Mouse (Mus musculus) kidney, postnatal 0 days (tissue): Measurements from ENCODE around the gene Sowaha. TPM values are rescaled to one million over a fixed set of nuclear protein-coding genes. Genes with fewer than 3 reads are reported as not detected.

Experiments
- ATAC-seq: fragments of 200-750 bp; cut with Nextera tagmentation; replicated peaks from 2 replicates; pipeline ENCODE4 v1.8.0; 2017; ENCODE audit warnings: low read depth, moderate number of reproducible peaks, moderate TSS enrichment, moderate library complexity; ENCODE audit not compliant: low FRiP score
- DNase-seq: peaks from one replicate; pipeline ENCODE4 v3.0.0-alpha.2; 2016; ENCODE audit warnings: low spot score
- H3K27ac ChIP-seq: fragments of 300-500 bp; sonication (generic); 2 replicates; pipeline ENCODE4 v1.5.1; 2014; ENCODE audit warnings: mild to moderate bottlenecking
- H3K27me3 ChIP-seq: fragments of 300-500 bp; sonication (generic); 2 replicates; pipeline ENCODE4 v1.6.1; 2014; ENCODE audit warnings: low read length, mixed read lengths; ENCODE audit not compliant: insufficient read depth
- H3K36me3 ChIP-seq: fragments of 300-500 bp; sonication (generic); 2 replicates; pipeline ENCODE4 v1.6.1; 2014; ENCODE audit warnings: low read length, mixed read lengths; ENCODE audit not compliant: insufficient read depth
- H3K4me1 ChIP-seq: fragments of 300-500 bp; sonication (generic); replicated peaks from 2 replicates; pipeline ENCODE4 v1.6.1; 2014; ENCODE audit warnings: antibody characterized with exemption, low read length, mixed read lengths; ENCODE audit not compliant: insufficient read depth
- H3K4me2 ChIP-seq: fragments of 300-500 bp; sonication (generic); 2 replicates; pipeline ENCODE4 v1.6.1; 2014; ENCODE audit warnings: mild to moderate bottlenecking, low read length, moderate library complexity, mixed read lengths
- H3K4me3 ChIP-seq: fragments of 300-500 bp; sonication (generic); replicated peaks from 2 replicates; pipeline ENCODE4 v1.5.1; 2014; ENCODE audit warnings: low read depth, low read length
- H3K9ac ChIP-seq: fragments of 300-500 bp; sonication (generic); 2 replicates; pipeline ENCODE4 v1.6.1; 2014; ENCODE audit warnings: low read depth, low read length
- H3K9me3 ChIP-seq: fragments of 300-500 bp; sonication (generic); replicated peaks from 2 replicates; pipeline ENCODE4 v1.6.1; 2016; ENCODE audit warnings: low read length, inconsistent platforms, mixed read lengths
- CTCF ChIP-seq: IDR thresholded peaks from 2 replicates; pipeline ENCODE4 v1.5.1; 2016; ENCODE audit warnings: antibody characterized with exemption, low read depth, mild to moderate bottlenecking, moderate library complexity
- WGBS: fragments of 180-500 bp; shearing (Covaris S2); extraction: QIAGEN DNeasy Blood & Tissue Kit; methylation state at CpG from one replicate; pipeline ENCODE4 v1.1.7; 2014; 5-methylcytosine and 5-hydroxymethylcytosine counted together
- polyA plus RNA-seq: library from polyadenylated mRNA; unstranded; fragments of >200 nt; fragmentation: Nextera tagmentation; extraction: Ambion mirVana; gene quantifications from 2 replicates; pipeline ENCODE4 v1.2.1, GENCODE M21; 2015

Sowaha gene
- polyA plus RNA-seq, 1 experiment from 2014 or later, result 0.39 TPM

- Histone ChIP-seq H3K4me2 (no peak overlapping the region), H3K4me3 (no peak overlapping the region), H3K36me3 (no peaks in the 10 kb centered on the region), H3K9ac (no peak overlapping the region), H3K27me3 (no peaks in the 10 kb centered on the region), H3K4me1 (0 out of 2 replicates have a peak, but pooled peaks cover 2% of the 10 kb centered on the region), H3K9me3 (no peaks in the 10 kb centered on the region), H3K27ac (no peak overlapping the region)
- TF ChIP-seq CTCF, result no peak
- DNase-seq (no peak), ATAC-seq (0 out of 2 replicates have a peak, but pooled peaks have one; percentile 31)
- WGBS, result 80% methylated on average over 3 of the region's 3 CpGs
Observed at GRCm38 (mm10) chr11:53486351-53486750, 6.3 kb upstream of the Sowaha start.

- Histone ChIP-seq H3K4me2 (no peak overlapping the region), H3K9me3 (no peaks in the 10 kb centered on the region), H3K27me3 (peaks cover 5% of the 10 kb centered on the region; the same call in 1 of the 2 replicates), H3K4me3 (no peak overlapping the region), H3K9ac (no peak overlapping the region), H3K36me3 (no peaks in the 10 kb centered on the region), H3K27ac (no peak overlapping the region), H3K4me1 (0 out of 2 replicates have a peak, but pooled peaks cover 2% of the 10 kb centered on the region)
- ATAC-seq (no peak), DNase-seq (no peak)
- TF ChIP-seq CTCF, result peak; percentile 63
- 50% methylated on average over 3 of the region's 3 CpGs for WGBS
Observed at GRCm38 (mm10) chr11:53485719-53486118, 5.6 kb upstream of the Sowaha start.

GRCm38 (mm10) chr11:53483159-53483891 is 3.3 kb upstream of the Sowaha start:
- Histone ChIP-seq H3K36me3 (no peaks in the 10 kb centered on the region), H3K9me3 (no peaks in the 10 kb centered on the region), H3K27me3 (peaks cover 25% of the 10 kb centered on the region), H3K9ac (no peak overlapping the region), H3K4me3 (no peak overlapping the region), H3K27ac (no peak overlapping the region), H3K4me2 (no peak overlapping the region), H3K4me1 (peaks cover 12% of the 10 kb centered on the region)
- DNase-seq, result no peak
- TF ChIP-seq CTCF, result no peak
- WGBS, result 70% methylated on average over 9 of the region's 9 CpGs
- ATAC-seq, result no peak

GRCm38 (mm10) chr11:53481088-53481730 is 1.1 kb upstream of the Sowaha start:
- no peak for ATAC-seq
- peaks cover 37% of the 10 kb centered on the region for H3K27me3 ChIP-seq

GRCm38 (mm10) chr11:53479171-53479782 is 797 bp downstream of the Sowaha start:
- H3K27me3 ChIP-seq, result peaks cover 45% of the 10 kb centered on the region
- TF ChIP-seq CTCF, result no peak
- WGBS, result under 1% methylated on average over 62 of the region's 62 CpGs
- no peak overlapping the region for H3K27ac ChIP-seq
- H3K4me3 ChIP-seq, result peak overlapping the region; percentile 43
- no peaks in the 10 kb centered on the region for H3K9me3 ChIP-seq
- H3K4me1 ChIP-seq, result peaks cover 10% of the 10 kb centered on the region
- peak overlapping the region; percentile 78 for H3K4me2 ChIP-seq
- DNase-seq (no peak), ATAC-seq (no peak; the same call in 1 of the 2 replicates)
- H3K36me3 ChIP-seq, result no peaks in the 10 kb centered on the region
- H3K9ac ChIP-seq, result peak overlapping the region; percentile 37; the same call in 1 of the 2 replicates

More at GRCm38 (mm10) chr11:53481088-53481730, 1.1 kb upstream of the Sowaha start:
- Histone ChIP-seq H3K27ac (no peak overlapping the region), H3K4me3 (no peak overlapping the region), H3K36me3 (no peaks in the 10 kb centered on the region), H3K4me2 (no peak overlapping the region), H3K9ac (no peak overlapping the region), H3K9me3 (no peaks in the 10 kb centered on the region), H3K4me1 (peaks cover 10% of the 10 kb centered on the region)
- TF ChIP-seq CTCF, result no peak
- DNase-seq, result no peak
- WGBS, result 77% methylated on average over 4 of the region's 4 CpGs
